Mouse (Mus musculus) heart, adult 8-10 months (tissue): ENCODE results near the gene Ccr7. TPM values are rescaled to one million over a fixed set of nuclear protein-coding genes. Genes with fewer than 3 reads are reported as not detected.

Source experiments
- DNase-seq: peaks from one replicate; pipeline ENCODE4 v3.0.0; 2022; ENCODE audit warnings: low spot score
- total RNA-seq, 4 experiments: library from RNA; stranded (reverse); gene quantifications; 2 replicates each; pipeline ENCODE4 v1.2.4; 2022

The Ccr7 gene
- total RNA-seq, result under 1 TPM in 3 of 4 experiments, not detected in 1; 0.14 to 0.57 (median 0.25) TPM

DNA sequence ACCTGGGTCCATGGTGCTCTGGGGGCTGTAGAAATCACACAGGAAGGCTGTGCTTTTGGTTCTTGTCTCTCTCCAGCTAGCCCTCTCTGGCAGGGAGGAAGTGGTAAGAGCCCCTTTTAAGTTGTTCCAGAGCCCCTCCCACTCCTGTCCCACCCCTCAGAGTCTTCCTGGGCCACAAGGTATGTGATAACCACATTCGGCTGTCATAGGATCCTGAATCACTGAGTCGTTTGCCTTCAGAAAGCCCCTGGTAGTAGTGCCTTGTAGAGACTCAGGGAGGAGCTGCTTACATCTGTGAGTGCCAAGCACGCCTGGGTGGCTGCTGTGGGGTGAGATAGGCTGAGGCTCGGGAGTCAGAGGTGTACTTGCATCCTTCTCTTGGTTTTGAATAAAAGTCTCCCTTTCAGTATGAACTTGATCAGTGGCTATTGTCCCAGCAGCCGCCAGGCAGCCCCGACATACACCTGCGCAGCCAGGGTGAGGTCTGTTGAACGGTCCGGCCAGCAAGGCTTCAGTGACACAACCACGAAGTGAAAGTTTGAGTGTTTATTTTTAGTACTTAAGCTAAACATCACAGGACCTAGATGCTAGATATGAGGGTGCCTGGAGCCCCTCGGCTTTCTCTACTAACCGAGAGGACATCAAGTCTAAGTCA, at the start of gene Ccr7:
TSS of gene Ccr7 (minus strand) at position 91 of the 655 bp plus-strand sequence.
- DNase-seq, result no peak

GRCm38 (mm10) chr11:99189154-99189582, 34.3 kb upstream of the Ccr7 start:
- peak; percentile 35 for DNase-seq

DNA sequence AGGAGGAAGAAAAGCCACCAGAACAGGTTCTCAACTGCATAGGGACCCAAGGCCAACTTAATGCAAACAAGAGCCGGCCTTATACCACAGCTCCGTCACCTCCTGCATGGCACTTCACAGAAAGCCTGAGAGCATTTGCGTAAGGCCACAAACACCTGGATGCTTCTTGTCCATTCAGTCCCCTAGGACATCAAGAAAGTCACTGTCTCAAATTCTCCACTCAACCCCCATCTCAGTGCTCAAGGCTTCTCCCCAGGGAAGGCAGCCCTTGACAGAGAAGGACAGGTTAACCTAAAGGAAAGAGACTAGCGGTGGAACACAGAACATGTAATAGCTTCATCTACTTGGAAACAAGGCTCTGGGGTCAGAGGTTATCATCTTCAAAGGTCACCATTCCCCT, 32.5 kb upstream of the Ccr7 start:
- DNase-seq, result no peak

DNA sequence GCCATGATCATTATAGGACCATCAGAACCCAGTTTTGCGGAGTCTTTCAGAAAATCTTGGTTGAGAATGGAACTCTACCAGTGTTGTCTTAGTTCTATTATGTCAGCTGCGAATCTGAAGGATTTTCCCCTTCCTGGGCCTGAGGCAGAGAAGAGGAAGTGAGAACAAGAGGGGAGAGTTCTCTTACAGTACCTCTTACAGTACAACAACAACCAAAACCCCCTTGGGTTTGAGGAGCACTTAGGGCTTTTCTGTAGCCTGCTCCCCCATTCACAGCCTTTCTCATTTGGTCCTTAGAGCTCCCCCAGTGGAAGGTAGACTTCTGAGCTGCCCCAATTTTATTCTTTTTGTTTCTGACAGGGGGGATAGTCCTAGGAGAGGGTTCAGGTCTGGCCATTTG, 32.0 kb upstream of the Ccr7 start:
- no peak for DNase-seq

DNA sequence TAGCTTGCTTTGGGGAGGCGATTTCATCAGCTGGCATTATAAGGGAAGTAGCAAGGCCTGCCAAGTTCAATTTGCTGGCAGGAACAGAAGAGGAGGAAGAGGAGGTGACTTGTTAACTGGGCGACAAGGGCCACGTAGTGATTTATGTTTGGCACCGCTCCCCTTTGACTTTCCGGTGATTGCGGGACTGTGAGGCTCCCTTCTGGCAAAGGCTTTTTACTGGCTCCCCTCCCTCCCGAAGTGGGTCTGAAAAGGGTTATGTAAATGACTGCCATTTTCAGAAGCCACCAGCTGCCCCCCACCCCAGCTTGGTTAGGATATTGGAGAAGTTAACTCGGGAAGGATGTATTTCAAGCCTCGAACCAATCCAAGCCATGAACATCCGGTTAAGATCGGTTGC, 27.7 kb upstream of the Ccr7 start:
- DNase-seq, result no peak

DNA sequence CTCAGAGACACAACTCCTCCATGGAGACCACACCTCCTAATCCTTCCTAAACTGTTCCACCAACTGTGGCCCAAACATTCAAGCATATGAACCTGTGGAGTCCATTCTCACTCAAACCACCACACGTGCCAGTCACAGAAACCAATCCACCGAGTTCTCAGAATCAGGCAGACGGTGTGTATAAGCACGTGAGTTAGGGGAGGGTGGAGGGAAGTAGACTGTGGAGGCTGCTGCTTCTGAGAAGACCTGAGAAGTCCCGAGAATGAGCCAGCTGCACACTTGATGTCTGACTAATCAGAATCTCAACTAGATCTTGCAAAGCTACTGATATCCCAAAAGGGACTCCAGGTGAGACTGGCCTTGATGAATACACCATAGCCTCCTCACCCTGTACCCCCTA, 25.2 kb upstream of the Ccr7 start:
- no peak for DNase-seq

DNA sequence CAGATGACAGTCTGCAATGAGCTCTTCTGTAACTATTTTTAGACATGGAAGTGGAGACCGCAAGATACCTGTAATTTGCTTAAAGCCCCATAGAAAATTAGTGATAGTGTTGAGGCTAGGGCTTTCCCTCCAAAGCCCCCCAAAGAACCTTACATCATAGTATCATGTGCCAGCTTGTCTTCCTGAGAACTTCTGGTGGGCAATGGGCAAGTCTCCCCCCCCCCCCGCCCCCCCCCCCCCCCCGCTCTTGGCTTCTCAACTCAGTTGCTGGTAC, 23.0 kb upstream of the Ccr7 start:
- no peak for DNase-seq

DNA sequence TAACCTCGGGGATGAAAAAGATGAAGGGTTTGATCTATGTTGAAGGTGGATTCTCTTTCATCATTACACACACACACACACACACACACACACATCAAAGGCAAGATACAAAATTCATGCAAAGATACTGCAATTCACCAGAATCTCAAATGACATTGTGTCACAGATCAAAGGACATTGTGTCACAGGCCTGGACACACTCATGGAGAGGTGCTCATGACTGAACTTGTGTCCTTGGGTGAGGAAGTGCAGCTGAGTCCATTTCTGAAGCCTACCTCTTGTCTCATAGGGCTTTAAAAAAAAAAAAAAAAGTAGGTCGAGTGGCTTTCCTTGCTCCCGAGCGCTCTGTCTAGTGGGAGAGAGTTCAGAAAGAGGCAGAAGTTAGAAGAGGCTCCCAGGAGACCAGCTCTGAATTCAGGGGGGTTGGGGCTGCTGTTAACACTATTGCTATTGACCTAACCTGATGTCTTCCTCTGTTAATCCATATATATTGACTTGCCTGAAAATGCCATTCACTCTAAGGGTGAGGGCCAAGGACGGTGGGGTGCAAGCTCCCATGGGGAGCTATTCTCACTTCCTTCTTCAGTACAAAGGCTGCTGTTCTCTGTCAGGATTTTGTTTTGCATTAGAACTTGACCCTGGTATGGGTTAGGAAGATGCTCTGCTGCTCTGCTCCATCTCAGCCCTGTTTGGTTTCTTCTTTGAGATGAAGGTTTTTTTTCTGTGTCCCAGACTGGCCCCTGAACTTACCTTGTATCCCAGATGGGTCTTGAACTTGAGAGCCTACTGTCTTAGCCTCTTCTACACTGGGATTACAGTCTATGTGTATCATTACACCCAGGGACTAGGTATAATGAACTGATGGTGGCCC, 22.4 kb upstream of the Ccr7 start:
- DNase-seq, result no peak

GRCm38 (mm10) chr11:99172002-99172401, 17.1 kb upstream of the Ccr7 start:
- no peak for DNase-seq

GRCm38 (mm10) chr11:99171442-99171841, 16.6 kb upstream of the Ccr7 start:
- DNase-seq, result no peak

GRCm38 (mm10) chr11:99170547-99171267, 15.8 kb upstream of the Ccr7 start:
- DNase-seq, result no peak

GRCm38 (mm10) chr11:99170005-99170404, 15.1 kb upstream of the Ccr7 start:
- DNase-seq, result no peak

DNA sequence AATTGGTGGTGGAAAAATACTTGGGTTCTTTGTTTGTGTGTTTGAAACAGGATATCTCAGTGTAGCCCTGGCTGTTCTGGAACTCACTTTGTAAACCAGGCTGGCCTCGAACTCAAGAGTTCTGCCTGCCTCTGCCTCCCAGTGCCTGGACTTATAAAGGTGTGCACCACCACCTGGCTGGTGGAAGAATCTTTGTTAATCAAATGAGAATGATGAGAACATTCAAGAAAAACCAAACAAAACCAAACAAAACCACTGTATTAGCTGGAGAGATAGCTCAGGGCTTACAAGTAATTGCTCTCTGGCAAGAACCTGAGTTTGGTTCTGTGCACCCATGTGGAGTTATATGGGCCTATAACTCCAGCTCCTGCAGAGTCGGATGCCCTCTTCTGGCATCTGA, 14.6 kb upstream of the Ccr7 start:
- DNase-seq, result no peak

DNA sequence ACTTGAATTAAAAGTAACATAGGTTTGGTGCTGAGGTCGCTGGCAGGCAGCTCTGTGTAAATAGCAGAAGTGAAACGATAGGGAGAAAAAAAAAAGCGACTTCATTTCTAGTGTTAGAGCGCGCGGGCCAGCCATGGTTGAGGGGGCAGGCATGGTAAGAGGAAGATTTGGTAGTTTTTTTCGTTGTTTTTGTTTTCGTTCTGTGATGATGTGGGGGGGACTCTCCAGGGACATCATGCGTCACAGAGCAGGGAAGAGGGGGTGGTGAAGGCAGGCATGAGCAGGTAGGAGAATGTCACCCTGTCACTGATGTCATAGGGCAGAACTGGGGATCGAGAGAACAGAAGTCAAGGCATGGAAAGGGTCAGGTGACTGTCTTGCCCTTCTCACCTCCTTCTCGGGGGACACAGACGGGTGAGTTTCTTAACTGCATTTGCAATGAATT, 13.2 kb upstream of the Ccr7 start:
- DNase-seq, result no peak

- DNase-seq, result no peak
Measured at GRCm38 (mm10) chr11:99167576-99167975, 12.7 kb upstream of the Ccr7 start.

GRCm38 (mm10) chr11:99166241-99166640, 11.4 kb upstream of the Ccr7 start:
- no peak for DNase-seq

DNA sequence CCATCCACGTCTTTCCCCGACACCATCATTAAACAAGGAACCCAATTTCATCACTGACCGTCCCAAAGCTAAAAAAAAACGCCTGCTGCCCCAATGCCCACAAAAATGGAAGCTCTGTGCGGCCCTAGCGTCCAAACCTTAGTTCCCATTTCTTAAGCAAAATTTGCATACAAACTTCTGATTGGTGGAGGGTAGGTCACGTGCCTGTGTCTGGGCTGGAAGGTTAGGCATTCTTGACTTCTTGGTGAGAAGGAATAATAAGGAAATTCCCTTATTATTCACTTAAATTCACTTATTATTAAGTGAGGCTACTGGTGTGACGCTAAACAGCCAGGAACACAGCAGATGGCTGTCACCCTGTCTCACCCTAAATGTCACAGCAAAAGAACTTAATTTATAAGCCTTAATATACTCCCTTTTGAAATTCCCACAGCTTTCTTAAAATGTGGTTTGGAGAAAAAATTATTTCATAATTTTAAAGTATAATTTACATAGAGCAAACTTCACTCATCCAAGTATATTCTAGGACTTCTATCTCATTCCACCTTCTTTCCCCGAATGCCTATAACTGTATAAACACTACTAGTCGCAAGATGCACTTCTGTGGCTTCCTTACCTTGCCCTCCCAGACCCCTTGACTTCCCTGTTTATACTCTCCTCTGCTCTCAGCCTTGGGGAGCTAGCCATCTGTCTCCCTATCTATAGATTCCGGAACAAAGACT, 10.3 kb upstream of the Ccr7 start:
- no peak for DNase-seq

GRCm38 (mm10) chr11:99162972-99163686, 8.3 kb upstream of the Ccr7 start:
- no peak for DNase-seq

DNA sequence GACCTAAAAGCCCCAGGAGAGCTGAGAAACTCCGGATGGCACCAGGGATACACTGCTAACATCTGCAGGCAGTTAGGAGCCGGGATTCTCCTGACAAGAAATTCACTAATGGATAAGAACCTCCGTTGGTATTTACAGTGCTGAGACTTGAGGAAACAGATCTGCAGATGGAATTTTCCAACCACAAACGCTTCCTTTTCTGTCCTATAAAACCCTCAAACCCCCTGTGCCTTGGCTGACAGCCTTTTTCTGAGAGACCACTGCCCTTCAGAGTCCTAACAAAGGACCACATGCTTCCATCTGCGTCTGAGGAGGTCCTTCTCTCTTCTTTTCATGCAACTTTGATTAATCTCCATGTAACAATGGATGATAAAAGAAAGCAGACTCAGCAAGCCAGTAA, 6.8 kb upstream of the Ccr7 start:
- DNase-seq, result no peak

- DNase-seq, result no peak
Measured at GRCm38 (mm10) chr11:99160228-99160627, 5.4 kb upstream of the Ccr7 start.

GRCm38 (mm10) chr11:99155817-99156216, 940 bp upstream of the Ccr7 start:
- no peak for DNase-seq
